Mouse (Mus musculus): ENCODE data around the gene Gm49661. TPM values are rescaled to one million over a fixed set of nuclear protein-coding genes. Genes with fewer than 3 reads are reported as not detected.

Gene Gm49661
- polyA plus RNA-seq, 1 experiment from 2014 or later, result not detected

DNA sequence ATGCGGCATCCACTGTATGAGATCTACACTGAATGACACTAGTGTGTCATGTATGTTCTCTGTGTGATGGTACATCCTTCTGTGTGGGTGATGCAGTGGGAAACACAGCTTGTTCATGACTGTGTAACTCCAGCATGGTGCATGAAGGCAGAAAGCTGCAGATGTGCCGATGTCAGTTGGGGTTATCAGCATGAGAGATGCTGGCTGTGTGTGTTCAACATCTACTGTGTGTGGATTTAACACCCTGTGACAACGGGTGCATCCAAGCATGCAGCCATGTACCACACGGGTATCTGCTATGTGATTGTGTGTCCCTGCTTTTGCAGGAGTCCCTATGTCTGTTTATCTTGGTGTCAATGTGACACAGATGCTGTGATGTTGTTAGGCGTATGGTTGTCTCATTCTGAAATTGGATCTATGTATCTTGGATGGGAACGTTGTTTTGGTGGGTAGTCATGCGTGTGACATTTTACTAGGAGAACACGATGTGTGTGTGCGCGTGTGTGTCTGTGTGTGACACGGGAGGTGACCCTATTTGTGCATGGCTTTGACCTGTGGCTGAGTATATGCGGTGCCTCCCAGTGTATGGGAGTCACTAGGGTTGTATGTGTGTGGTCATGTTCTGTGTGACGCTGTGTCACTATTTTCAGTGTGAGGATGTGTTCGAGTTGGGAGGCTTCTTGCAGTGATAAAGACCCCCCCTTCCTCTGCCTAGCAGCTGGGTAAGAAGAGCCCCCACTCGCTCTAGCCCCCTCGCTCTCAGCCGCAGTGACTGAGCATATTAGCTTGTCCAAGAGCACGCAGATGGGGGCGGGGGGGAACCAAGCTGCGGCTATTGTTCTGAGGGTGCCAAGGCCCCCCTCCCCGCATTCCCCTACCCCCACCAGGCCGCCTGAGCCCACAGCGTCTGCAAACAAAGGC lies 32.9 kb downstream of the Gm49661 start:
- peak overlapping the region; percentile 90 for H3K4me2 ChIP-seq
- peak overlapping the region; percentile 85 for H3K4me3 ChIP-seq (replicated peaks)
- no peaks in the 10 kb centered on the region for H3K9me3 ChIP-seq (replicated peaks)
- 12% methylated on average over 23 of the region's 23 CpGs for WGBS
- peak; percentile 63 for ATAC-seq (ENCODE audit: low FRiP score)
- peak overlapping the region; percentile 96 for H3K27ac ChIP-seq (replicated peaks)
- peaks cover 34% of the 10 kb centered on the region for H3K4me1 ChIP-seq
- H3K36me3 ChIP-seq, result peaks cover 13% of the 10 kb centered on the region; the same call in 1 of the 2 replicates
- H3K9ac ChIP-seq (replicated peaks), result peak overlapping the region; percentile 99
- 0 out of 2 replicates have a peak, but pooled peaks cover 4% of the 10 kb centered on the region for H3K27me3 ChIP-seq (replicated peaks)

DNA sequence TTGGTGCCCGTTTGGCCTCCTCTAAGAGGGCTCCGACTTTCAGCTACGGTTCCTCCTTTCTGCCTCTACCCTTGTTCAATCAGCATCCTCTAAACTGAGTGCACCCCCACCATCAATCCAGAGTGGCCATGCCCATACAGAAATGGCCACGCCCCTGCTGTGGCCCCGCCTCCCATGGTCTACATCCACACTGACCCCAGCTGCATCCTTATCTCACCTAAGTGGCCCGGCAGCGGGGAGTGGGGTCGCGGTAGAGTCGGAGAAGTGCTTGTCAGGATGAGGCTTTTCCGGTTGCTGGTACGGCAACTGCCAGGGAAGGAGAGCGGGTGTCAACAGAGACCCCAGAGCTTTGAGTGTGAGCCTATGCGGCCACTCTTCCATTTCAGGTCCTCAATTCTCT lies 33.7 kb downstream of the Gm49661 start:
- peak overlapping the region; percentile 90 for H3K4me2 ChIP-seq
- WGBS, result 5% methylated on average over 14 of the region's 14 CpGs
- H3K9ac ChIP-seq (replicated peaks), result peak overlapping the region; percentile 99
- peak overlapping the region; percentile 85 for H3K4me3 ChIP-seq (replicated peaks)
- H3K27me3 ChIP-seq (replicated peaks), result 0 out of 2 replicates have a peak, but pooled peaks cover 7% of the 10 kb centered on the region
- H3K4me1 ChIP-seq, result peaks cover 34% of the 10 kb centered on the region
- peaks cover 17% of the 10 kb centered on the region for H3K36me3 ChIP-seq
- ATAC-seq (ENCODE audit: low FRiP score), result peak; percentile 34
- peak overlapping the region; percentile 96 for H3K27ac ChIP-seq (replicated peaks)
- no peaks in the 10 kb centered on the region for H3K9me3 ChIP-seq (replicated peaks)

- H3K36me3 ChIP-seq, result peaks cover 23% of the 10 kb centered on the region
- H3K9me3 ChIP-seq (replicated peaks), result no peaks in the 10 kb centered on the region
- under 1% methylated on average over 15 of the region's 15 CpGs for WGBS
- peak overlapping the region; percentile 96 for H3K27ac ChIP-seq (replicated peaks)
- H3K9ac ChIP-seq (replicated peaks), result peak overlapping the region; percentile 99
- peak overlapping the region; percentile 85 for H3K4me3 ChIP-seq (replicated peaks)
- 0 out of 2 replicates have a peak, but pooled peaks cover 13% of the 10 kb centered on the region for H3K27me3 ChIP-seq (replicated peaks)
- ATAC-seq (ENCODE audit: low FRiP score), result peak; percentile 62
- peaks cover 34% of the 10 kb centered on the region for H3K4me1 ChIP-seq
- peak overlapping the region; percentile 90 for H3K4me2 ChIP-seq
Measured at GRCm38 (mm10) chr8:84934860-84935259, 34.4 kb downstream of the Gm49661 start.

GRCm38 (mm10) chr8:84933767-84934559 lies 35.3 kb downstream of the Gm49661 start:
- Histone ChIP-seq H3K36me3 (peaks cover 23% of the 10 kb centered on the region), H3K4me3 (replicated peaks) (peak overlapping the region; percentile 85), H3K9me3 (replicated peaks) (no peaks in the 10 kb centered on the region), H3K27me3 (replicated peaks) (0 out of 2 replicates have a peak, but pooled peaks cover 13% of the 10 kb centered on the region), H3K4me1 (peaks cover 41% of the 10 kb centered on the region), H3K27ac (replicated peaks) (peak overlapping the region; percentile 96; the same call in 1 of the 2 replicates), H3K9ac (replicated peaks) (0 out of 2 replicates have a peak overlapping the region, but pooled peaks have one; percentile 14), H3K4me2 (peak overlapping the region; percentile 90)
- 83% methylated on average over 16 of the region's 16 CpGs for WGBS
- ATAC-seq (ENCODE audit: low FRiP score), result no peak

- 92% methylated on average over 13 of the region's 13 CpGs for WGBS
- Histone ChIP-seq H3K27ac (replicated peaks) (no peak overlapping the region), H3K9me3 (replicated peaks) (no peaks in the 10 kb centered on the region), H3K4me1 (peaks cover 35% of the 10 kb centered on the region), H3K36me3 (peaks cover 48% of the 10 kb centered on the region), H3K9ac (replicated peaks) (no peak overlapping the region), H3K4me2 (no peak overlapping the region), H3K4me3 (replicated peaks) (no peak overlapping the region), H3K27me3 (replicated peaks) (0 out of 2 replicates have a peak, but pooled peaks cover 10% of the 10 kb centered on the region)
- no peak for ATAC-seq (ENCODE audit: low FRiP score)
Measured at GRCm38 (mm10) chr8:84930582-84930981, 38.7 kb downstream of the Gm49661 start.

DNA sequence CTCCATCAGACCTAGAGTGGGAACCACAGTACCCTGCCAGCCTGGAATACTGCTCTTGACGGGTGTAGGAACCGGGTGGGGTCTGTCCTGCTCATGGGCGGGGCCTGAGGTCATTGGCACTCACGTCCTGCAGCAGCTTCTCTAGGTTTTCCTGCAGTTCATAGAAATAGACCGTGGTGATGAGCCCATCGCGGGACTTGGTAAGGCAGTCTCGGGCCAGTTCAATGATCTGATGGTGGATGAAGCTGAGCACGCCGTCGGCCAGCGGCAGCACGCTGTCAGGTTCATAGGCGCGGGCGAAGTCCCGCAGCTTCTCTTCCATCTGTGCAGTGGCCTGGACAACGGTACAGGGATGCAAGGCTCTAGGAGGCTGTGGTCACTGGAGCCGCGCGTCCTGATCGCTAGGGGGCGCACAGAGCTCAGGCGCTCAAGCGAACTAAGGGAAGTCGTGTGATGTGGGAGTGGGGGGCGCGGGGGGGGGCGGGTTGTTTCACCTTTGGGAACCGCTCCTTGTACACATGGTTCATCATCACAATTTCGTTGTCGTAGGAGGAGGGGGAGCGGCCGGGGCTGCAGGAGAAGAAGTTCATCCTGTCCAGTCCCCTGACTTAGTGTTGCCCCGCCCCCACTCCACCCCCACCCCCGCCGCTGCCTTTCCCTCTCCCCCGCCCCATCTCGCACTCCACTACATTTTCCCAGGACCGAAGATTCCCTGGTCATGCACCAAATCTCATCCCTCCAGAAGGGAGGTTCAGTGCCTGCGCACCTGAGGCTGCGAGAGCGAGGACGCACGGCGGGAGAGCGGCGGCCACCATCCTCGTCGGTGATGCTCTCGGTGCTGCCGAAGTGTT lies 40.6 kb downstream of the Gm49661 start:
- Histone ChIP-seq H3K27ac (replicated peaks) (no peak overlapping the region), H3K9me3 (replicated peaks) (no peaks in the 10 kb centered on the region), H3K4me3 (replicated peaks) (peak overlapping the region; percentile 25), H3K4me2 (peak overlapping the region; percentile 53), H3K27me3 (replicated peaks) (0 out of 2 replicates have a peak, but pooled peaks cover 10% of the 10 kb centered on the region), H3K36me3 (peaks cover 64% of the 10 kb centered on the region), H3K9ac (replicated peaks) (0 out of 2 replicates have a peak overlapping the region, but pooled peaks have one; percentile 1), H3K4me1 (peaks cover 16% of the 10 kb centered on the region)
- WGBS, result 4% methylated on average over 49 of the region's 52 CpGs
- ATAC-seq (ENCODE audit: low FRiP score), result peak; percentile 76

- 78% methylated on average over 1 of the region's 1 CpGs for WGBS
- Histone ChIP-seq H3K36me3 (peaks cover 68% of the 10 kb centered on the region), H3K27me3 (replicated peaks) (0 out of 2 replicates have a peak, but pooled peaks cover 10% of the 10 kb centered on the region), H3K4me3 (replicated peaks) (no peak overlapping the region), H3K9me3 (replicated peaks) (no peaks in the 10 kb centered on the region), H3K9ac (replicated peaks) (no peak overlapping the region), H3K4me1 (peaks cover 14% of the 10 kb centered on the region), H3K27ac (replicated peaks) (no peak overlapping the region), H3K4me2 (no peak overlapping the region)
- ATAC-seq (ENCODE audit: low FRiP score), result no peak
Measured at GRCm38 (mm10) chr8:84927513-84927912, 41.7 kb downstream of the Gm49661 start.

DNA sequence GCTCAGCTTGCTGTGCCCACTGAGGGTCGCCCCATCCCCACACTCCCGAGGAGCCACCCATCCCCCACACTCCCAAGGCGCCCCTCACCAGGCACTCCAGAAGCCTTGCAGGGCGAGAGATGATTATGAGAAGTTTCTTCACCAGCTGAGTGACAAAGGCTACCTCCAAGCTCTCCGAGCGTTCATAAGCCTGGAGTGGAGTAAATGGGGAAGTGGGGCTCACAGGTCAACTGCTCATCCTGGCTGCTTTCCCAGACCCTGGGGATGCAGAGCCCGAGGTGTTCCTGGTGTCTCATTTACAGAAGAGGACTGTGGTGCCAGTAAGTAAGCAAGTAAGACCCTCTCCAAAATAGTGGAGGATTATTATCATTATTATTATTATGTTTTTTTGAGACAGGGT lies 43.7 kb downstream of the Gm49661 start:
- Histone ChIP-seq H3K4me2 (no peak overlapping the region), H3K9ac (replicated peaks) (no peak overlapping the region), H3K4me3 (replicated peaks) (no peak overlapping the region), H3K9me3 (replicated peaks) (no peaks in the 10 kb centered on the region), H3K36me3 (peaks cover 74% of the 10 kb centered on the region), H3K27me3 (replicated peaks) (0 out of 2 replicates have a peak, but pooled peaks cover 10% of the 10 kb centered on the region), H3K4me1 (peaks cover 14% of the 10 kb centered on the region), H3K27ac (replicated peaks) (no peak overlapping the region)
- WGBS, result 65% methylated on average over 7 of the region's 7 CpGs
- no peak for ATAC-seq (ENCODE audit: low FRiP score)

- Histone ChIP-seq H3K4me3 (replicated peaks) (no peak overlapping the region), H3K27ac (replicated peaks) (no peak overlapping the region), H3K4me1 (no peaks in the 10 kb centered on the region), H3K27me3 (replicated peaks) (peaks cover 19% of the 10 kb centered on the region), H3K9me3 (replicated peaks) (no peaks in the 10 kb centered on the region), H3K9ac (replicated peaks) (no peak overlapping the region), H3K4me2 (no peak overlapping the region), H3K36me3 (peaks cover 90% of the 10 kb centered on the region)
- no peak for ATAC-seq (ENCODE audit: low FRiP score)
- WGBS, result 89% methylated on average over 2 of the region's 2 CpGs
Measured at GRCm38 (mm10) chr8:84921596-84921995, 47.6 kb downstream of the Gm49661 start.

GRCm38 (mm10) chr8:84918646-84919045 lies 50.6 kb downstream of the Gm49661 start:
- Histone ChIP-seq H3K4me1 (no peaks in the 10 kb centered on the region), H3K27me3 (replicated peaks) (peaks cover 37% of the 10 kb centered on the region), H3K4me3 (replicated peaks) (no peak overlapping the region), H3K36me3 (peaks cover 92% of the 10 kb centered on the region), H3K27ac (replicated peaks) (no peak overlapping the region), H3K4me2 (no peak overlapping the region), H3K9ac (replicated peaks) (no peak overlapping the region), H3K9me3 (replicated peaks) (no peaks in the 10 kb centered on the region)
- 92% methylated on average over 15 of the region's 15 CpGs for WGBS
- ATAC-seq (ENCODE audit: low FRiP score), result no peak
